Mouse (Mus musculus): ENCODE data around the gene Lrrc75b.

GRCm38 (mm10) chr10:75586553-75586879 lies 26.4 kb upstream of the Lrrc75b start:
- TF ChIP-seq POLR2A (IDR thresholded peaks at IDR 0.05; ENCODE audit: extremely low read depth, insufficient read depth, low read length): no peak
- no peak for TF ChIP-seq CTCF (IDR thresholded peaks at IDR 0.05; ENCODE audit: low read depth, low read length)

Measured in liver, adult 2 months (tissue).